Mouse (Mus musculus) erythroblast, adult 5-6 weeks (primary cell): Measurements from ENCODE around the gene Erich4. TPM values are rescaled to one million over a fixed set of nuclear protein-coding genes. Genes with fewer than 3 reads are reported as not detected.

Source experiments
- ATAC-seq: replicated peaks from 2 replicates; pipeline ENCODE4 v1.8.0; 2016; ENCODE audit warnings: moderate number of reproducible peaks, mild to moderate bottlenecking, moderate TSS enrichment, inconsistent platforms; ENCODE audit not compliant: poor library complexity, low FRiP score, severe bottlenecking
- total RNA-seq, 2 experiments: library from RNA; stranded (forward) in 1 of 2; stranded (reverse) in 1 of 2; fragments of 150-400 nt in 1 of 2; fragments of 200-764, 138-1000 nt in 1 of 2; gene quantifications; 2 replicates each; pipeline versions ENCODE4 v1.2.3 to v1.2.4; 2015 to 2017; ENCODE audit warnings: low replicate concordance in 2 of 2

The Erich4 gene
- total RNA-seq, 2 experiments from 2014 or later: not detected

DNA sequence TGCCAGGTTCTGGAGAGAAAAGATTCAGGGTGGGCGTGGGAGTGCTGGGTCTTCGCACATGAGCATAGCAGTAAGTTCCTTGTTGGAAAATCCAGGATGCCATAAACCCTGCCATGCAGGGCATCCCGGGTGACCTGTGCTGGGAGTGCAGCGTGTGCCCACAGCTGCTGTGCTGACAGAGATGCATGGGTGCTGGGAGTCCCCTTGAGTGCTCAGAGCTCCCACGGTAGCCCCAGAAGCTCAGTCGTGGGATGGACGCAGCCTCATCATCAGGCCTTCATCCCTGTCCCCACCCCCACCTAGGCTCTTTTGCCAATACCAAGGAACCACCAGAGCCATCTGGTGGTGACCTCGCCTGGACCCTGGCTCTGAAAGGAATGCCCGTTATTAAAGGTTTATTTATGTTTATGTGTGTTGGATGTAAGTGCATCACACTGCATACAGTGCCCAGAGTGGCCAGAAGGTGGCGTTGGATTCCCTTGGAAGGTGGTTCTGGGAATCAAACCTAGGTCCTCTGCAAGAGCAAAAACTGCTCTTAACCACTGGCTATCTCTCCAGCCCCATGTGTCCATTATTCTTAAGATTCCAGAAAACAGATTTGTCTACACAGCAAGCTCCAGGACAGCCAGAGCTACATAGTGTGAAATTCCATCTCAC is 10.0 kb upstream of the Erich4 start:
- ATAC-seq: no peak

DNA sequence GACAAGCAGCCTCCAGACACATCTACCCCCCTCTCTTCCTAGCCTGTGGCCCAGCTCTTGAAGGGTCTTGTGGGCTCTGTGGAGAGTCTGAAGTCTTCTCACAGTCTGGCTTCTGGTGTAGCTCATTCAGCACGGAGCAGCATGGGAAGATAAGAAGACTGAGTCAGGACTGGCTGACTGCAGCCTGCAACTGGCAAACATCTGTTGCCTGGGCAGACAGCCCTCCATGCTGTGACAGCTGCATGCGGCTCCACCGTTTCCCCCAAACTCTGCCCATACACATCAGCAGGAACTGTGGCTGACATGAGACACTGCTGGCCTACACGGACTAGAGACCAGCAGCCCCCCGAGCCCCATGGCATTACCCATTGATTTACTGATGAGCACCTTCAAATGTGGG is 9.2 kb upstream of the Erich4 start:
- no peak for ATAC-seq

- no peak for ATAC-seq
These were observed 8.2 kb upstream of the Erich4 start for GRCm38 (mm10) chr7:25623857-25624370.

- ATAC-seq: no peak
These were observed 5.1 kb upstream of the Erich4 start for GRCm38 (mm10) chr7:25620751-25621150.

DNA sequence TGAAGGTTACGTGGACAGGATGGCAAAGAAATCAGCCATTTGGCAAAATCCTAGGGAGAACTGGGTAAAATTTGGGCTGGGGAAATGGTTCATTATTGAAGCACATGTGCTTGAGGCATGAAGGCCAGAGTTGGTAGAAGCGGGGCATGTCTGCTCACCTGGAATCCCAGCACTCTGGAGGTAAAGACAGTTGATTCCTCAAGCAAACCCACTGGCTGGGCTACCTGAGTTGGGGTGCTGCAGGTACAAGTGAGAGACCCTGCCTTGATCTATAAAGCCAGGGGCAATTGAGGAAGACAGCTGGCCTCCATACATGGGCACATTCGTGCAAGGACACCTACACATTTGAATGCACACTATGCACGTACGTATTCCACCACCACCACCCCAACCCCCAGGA is 4.4 kb upstream of the Erich4 start:
- no peak for ATAC-seq

DNA sequence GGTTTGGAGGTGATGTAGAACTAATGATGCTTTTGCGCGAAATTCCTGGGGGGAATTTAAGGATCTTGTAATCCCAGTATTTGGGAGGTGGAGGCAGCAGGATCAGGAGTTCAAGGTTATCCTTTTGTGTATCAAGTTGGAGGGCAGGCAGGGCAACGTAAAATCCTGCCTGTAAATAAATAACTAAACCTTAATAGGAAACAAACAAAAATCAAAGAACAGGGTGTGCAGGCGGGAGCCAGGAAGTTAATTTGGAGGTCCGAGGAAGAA is 4.0 kb upstream of the Erich4 start:
- no peak for ATAC-seq

GRCm38 (mm10) chr7:25618865-25619721 is 3.4 kb upstream of the Erich4 start, which contains the start of gene Dmac2:
Gene Dmac2, plus strand, starts transcription at chr7:25619414.
- ATAC-seq: peak; percentile 90

- ATAC-seq: no peak
These were observed 1.9 kb upstream of the Erich4 start for GRCm38 (mm10) chr7:25617376-25618160.

DNA sequence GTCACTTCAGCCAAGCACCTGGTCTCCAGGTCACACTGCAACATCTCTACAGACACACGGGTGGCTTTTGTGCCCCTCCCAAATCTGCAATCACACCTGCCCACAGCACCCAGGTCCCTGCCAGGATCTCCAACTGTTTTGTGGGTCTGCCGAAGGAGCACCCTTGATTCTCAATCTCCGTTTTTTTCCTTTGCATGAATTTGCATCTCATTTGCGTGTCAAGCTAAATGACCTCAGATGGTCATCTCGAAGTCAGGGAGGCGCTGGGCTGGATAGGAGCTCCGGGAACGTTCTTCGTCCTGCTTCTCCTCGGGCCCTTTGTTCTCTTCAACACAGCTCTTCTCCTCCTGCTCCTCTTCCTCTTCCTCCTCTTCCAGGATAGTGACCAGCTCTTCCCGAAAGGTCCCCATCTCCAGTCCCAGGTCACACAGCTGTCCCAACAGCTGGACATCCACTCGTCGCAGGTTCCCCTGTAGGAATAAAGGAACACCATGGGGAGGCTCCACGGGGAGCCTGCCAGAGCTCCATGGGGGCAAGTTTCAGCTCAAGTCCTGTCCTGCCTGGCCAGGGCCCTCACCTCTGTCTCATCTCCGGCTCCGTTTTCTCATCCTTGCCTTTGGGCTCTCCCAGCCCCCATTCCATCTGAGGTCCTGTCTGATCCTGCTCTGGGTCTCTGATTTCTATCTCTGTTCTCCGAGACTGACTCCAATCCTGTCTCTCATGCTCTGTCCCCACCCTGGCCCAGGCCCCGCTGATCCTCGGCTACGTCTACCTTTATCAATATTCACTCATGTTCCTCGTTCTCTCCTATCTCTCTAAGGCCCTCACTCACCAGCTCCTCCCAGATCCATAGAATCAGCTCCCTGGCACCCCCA is 624 bp downstream of the Erich4 start:
- ATAC-seq: no peak

GRCm38 (mm10) chr7:25614086-25614485 is 1.6 kb downstream of the Erich4 start:
- no peak for ATAC-seq

DNA sequence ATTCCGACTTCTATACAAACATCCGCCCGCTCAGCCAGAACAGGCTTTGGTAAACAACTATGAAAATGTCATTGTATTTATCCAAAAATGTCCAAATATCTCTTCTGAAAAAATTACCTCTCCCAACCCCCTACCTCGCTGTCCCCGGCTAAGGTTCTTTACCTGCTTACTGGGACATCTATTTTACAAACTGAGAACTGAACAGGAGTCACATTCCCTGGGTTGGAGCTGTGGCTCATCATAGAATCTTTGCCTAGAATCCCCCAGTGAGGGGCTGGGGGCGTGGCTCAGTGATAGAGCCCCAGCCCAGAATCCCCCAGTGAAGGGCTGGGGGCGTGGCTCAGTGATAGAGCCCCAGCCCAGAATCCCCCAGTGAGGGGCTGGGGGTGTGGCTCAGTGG is 4.2 kb downstream of the Erich4 start:
- ATAC-seq: no peak

- no peak for ATAC-seq
These were observed 5.6 kb downstream of the Erich4 start for GRCm38 (mm10) chr7:25610056-25610455.

DNA sequence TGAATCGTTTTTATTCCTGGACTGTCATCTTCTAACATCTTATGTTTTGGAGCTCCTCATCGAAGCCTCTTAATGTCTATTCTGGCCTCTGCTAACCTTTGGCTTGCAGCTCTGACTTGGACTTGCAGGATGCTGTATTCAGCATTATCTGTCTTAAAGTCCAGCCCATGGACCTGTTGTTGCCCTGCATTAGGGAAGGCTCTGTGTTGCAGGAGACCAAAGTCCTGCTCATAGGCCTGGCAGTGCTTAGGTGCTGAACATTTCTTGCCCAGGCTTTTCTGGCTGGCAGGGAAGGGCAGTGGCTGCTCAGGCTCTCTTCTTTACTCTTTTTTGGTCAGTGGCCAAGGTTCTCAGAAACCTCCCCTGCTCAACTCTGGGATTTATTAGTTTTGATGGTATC is 8.5 kb downstream of the Erich4 start:
- ATAC-seq: no peak

GRCm38 (mm10) chr7:25606625-25607063 is 9.0 kb downstream of the Erich4 start:
- ATAC-seq: no peak

GRCm38 (mm10) chr7:25601346-25601745 is 14.3 kb downstream of the Erich4 start:
- no peak for ATAC-seq

DNA sequence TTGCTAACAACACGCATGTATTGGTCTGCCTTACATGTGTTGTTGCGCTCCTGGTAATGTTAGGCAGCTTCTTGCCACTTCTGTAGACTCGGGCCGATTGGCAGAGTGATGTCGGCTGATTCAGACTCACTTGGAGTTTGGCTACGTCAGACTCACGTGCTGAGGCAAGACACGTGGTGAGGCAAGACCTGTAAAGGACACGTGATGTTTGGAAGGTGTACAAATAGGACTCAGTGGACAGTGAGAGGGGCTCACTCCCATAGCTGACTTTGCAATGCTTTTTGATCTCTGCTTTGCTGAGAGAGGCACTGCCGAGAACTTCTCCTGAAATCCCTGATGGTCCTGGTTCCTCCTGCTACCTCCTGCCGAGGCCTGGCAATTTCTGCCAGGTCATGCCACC is 15.0 kb downstream of the Erich4 start:
- ATAC-seq: no peak

GRCm38 (mm10) chr7:25599663-25600062 is 16.0 kb downstream of the Erich4 start:
- peak; percentile 72; the same call in 1 of the 2 replicates for ATAC-seq

DNA sequence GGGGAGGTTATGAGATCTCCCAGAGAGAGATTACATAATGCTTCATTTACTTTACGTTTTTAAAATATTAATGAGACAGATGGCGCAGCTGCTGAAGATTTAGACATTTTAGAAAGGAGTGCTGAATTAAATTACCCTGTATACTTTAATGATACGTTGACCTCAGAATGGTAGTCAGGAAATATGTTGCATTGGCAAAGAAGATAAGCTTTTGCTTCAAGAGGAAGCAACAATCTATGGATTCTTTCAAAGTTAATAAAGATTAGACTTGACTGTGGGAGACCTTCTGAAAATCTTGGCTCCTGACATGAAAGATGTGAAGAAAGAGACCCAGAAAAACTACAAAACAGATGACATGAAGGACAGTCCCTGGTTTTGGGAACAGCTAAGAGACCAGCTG is 21.8 kb downstream of the Erich4 start:
- ATAC-seq: no peak

- no peak for ATAC-seq
These were observed 24.5 kb downstream of the Erich4 start for GRCm38 (mm10) chr7:25591226-25591625.
